Mouse (Mus musculus) spleen, postnatal 10 days (tissue): ENCODE results near the gene Sapcd1.
"Not testable (repeated sequence)": the region's sequence is repeated elsewhere in the genome, so short reads cannot be mapped to it uniquely, and the experiment has no call there.

ENCODE experiments used
- DNase-seq, 2 experiments: peaks; one replicate each; pipeline ENCODE4 v3.0.0; 2021 to 2022; ENCODE audit warnings: low spot score in 2 of 2

Gene Sapcd1

DNA sequence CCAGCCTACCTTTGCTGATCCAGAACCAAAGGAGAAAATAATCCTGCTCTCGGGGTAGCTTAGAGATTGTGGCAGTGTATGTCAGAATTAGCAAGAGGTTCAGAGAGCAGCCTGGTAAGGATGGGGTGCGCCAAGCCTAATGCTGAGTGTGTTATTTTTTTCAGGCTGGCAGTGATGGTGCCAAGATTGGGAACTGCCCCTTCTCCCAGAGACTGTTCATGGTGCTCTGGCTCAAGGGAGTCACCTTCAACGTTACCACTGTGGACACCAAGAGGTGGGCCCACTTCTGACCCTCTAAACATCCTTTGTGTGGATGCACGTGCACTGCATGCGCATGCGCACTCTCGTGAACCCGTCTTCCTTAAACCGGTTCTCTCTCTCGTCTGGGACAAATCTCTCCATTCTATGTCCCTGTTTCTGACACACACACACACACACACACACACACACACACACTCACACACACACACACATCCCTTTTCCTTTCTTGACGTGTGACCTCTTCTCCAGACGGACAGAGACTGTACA, 24.5 kb upstream of the Sapcd1 start:
- DNase-seq = no peak

DNA sequence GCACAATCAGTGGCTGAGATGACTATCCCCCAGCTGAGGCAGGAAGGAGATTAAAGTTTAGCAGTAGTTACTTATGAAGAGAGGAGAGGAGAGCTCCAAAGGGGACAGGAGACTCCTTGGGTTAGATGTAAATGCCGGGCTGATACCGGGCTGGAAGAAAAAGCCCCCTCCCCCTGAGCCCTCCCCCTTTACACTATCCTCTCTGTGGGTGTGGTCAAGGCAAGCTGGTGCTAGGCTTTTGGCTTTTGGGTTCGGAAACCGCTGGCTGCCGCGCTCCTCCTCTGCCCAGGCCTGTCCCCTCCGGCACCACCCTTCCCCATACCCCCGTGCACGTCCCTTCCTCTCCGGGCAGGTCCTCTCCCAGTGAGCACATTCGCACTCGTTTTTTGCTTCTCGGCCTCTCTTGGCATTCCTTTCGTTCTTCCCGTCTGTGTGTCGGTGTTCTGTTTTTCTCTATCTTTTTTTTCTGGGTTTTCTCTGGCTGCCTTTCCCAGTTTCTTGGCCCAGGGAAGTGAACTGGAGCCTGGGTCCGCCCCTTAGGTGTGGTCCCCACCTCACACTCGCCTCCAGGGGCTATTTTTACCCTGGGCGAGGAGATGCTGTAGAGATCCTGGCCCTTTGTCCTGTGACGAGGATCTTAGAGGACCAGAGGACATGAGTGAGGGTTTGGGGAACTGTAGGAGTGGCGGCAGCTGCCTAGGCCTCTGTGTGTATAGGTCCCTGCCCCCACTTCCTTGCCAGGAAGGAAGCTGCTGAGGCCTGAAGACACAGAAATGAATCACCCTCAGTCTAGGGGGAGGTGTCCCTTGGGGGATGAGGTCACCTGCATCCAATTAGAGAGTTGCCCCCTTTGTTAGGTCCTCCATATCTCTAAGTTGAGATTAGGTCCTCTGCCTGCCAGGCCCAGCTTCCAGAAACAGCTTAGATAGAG, 23.6 kb upstream of the Sapcd1 start:
- peak; percentile 71 to 79 for DNase-seq

DNA sequence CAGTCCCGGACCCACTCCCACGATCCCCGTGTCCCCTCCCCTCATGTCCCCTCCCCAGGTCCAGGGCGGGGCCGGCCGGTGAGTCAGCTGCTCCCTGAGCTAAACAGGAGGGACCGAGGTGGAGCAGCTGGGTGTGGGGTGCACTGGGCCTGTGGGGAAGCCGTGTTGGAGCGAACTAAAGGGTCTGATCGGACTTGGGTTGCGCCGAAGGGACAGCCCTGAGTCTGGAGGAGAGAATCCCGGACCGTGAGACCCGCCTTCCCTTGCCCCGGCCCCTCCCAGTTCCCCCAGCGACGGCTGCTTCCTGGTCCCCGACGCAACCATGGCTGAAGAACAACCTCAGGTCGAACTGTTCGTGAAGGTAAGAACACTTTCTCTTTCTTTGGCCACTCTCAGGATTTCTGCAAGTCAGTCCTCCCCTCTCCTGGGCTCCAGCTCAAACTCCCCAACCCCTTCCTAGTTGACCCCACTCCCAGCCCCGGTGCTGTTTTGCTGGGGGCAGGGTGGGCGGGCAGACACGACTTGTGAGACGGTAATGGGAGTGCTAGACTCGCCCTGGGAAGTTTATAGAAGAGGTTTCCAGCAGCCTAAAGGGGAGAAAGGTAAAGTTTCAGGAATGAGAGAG, 22.4 kb upstream of the Sapcd1 start:
- peak; percentile 78 to 84 for DNase-seq

DNA sequence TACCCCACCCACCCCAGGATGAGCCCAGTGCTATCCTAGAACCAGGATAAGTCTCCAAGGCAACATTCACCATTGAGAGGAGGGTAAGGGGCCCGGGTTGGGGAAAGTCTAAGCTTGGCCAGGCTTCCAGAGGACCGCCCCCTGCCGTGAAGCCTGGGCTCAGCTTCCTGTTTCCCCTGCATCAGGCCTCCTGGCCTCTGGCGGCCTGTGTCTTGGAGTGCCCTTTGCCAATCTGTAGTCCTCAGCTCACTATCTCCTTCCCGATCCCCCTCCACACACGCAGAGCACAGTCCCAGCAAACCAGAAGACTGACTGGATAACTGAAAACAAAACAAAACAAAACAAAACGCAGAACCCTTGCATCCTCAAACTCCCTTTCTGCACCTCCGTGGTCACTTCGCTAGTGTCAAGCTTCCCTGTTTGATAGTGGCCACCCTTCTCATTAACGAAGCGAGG, 21.8 kb upstream of the Sapcd1 start, which contains the start of gene Clic1:
TSS of gene Clic1 (plus strand) at position 406 of the 456 bp plus-strand sequence.
- peak; percentile 52 to 70 for DNase-seq

DNA sequence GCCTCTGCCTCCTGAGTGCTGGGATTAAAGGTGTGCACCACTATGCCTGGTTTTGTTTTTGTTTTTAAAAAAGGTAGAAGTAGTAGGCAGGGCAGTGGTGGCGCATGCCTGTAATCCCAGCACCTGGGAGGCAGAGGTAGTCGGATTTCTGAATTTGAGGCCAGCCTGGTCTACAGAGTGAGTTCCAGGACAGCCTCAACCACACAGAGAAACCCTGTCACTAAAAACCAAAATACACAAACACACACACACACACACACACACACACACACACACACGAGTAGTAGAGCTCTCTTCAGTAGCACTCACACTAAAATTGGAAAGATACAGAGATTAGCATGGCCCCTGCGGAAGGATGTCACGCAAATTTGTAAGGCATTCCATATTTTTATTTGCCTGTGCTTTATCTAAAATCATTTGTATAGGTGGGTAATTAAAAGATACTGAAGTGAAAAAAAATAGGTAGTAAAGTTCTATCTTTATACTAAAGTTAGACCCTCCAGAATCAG, 21.2 kb upstream of the Sapcd1 start:
- peak in 1 of 2 experiments; percentile 26 for DNase-seq

DNA sequence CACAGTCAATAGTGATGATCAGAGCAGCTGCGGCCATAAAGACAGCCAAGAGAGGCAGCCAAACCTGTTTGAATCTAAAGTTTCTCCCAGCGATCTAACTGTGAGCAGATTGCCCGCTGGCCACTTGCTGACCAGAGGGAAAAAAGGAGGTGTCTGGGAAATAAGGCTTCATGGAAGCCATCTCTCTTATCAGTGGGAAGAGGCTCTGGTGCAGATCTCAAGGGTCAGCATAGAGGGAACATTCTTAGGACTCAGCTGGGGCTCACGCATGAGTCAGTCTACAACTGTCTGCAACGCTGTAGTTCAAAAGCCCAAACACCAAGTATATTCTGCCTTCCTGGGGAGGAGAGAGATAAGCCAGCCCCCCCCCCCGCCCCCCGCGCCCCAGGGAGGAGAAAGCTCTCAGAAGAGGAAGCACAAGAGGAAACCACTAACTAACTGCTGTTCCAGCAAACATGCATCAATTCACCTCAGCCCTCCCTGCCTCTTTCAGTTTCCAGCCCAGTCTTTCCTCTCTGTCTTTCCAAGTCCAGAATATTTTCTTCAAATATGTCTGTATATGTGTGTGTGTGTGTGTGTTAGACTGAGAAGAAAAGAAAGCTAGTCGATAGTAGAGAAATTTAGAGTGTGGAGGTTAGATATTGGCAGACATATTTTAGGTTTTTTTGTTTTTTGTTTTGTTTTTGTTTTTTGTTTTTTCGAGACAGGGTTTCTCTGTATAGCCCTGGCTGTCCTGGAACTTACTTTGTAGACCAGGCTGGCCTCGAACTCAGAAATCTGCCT, 20.5 kb upstream of the Sapcd1 start:
- peak in 1 of 2 experiments; percentile 43 for DNase-seq

DNA sequence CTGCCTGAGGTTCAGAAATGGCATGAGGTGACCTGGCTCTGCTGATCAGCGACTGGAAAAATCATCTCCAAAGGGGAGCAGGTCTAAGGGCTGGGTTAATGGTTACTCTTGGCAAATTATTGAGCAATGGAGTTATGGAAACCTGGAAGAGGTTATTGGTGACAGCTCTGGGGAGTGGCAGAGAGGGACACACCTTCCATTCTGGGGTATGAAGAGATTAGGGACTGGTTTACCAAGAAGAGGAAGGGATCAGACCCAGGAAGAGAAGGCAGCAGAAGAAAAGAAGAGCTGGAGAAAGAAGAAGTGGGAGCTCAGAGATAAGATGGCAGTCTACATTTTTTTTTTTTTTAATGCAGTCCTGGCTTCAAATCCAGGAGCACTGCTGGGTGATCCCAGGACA, 19.9 kb upstream of the Sapcd1 start:
- peak in 1 of 2 experiments; percentile 16 for DNase-seq

DNA sequence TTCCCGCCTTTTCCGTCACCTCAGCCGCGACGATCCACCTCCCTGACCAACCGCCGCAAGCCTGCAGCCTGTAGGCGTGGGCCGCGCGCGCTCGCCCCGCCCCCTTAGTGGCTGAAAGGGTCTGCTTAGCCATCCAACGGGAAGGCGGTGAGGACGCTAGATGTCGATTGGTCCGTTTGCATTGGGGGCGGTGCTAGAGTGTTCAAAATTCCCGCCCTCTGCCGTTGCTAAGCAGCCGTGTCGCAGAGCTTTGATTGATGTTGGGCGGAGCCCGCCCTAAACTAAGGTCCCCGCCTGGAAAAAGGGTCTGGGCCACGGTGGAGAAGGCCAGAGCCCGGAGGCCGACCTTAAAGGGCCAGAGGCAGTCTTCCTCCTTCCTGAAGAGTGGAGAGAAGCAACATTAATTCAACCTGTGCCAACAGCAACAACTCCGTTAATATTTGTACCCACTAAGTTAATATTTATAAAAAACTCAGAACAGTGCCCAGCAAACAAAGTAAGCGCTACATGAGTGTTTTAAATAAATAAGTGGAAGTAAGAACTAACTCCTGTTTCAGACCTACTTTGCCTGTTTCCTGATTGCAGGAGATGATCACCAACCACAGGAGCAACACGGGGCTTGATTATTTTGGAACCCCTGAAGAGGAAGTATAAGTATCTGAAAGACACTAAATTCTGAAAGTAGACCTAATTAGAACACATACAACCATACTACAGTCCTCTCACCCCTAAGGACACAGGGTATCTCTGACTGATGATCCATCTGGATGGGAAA, 19.1 kb upstream of the Sapcd1 start, which contains the start of gene Msh5:
TSS of gene Msh5 (minus strand) at position 65 of the 775 bp plus-strand sequence.
- peak; percentile 95 to 98 for DNase-seq

DNA sequence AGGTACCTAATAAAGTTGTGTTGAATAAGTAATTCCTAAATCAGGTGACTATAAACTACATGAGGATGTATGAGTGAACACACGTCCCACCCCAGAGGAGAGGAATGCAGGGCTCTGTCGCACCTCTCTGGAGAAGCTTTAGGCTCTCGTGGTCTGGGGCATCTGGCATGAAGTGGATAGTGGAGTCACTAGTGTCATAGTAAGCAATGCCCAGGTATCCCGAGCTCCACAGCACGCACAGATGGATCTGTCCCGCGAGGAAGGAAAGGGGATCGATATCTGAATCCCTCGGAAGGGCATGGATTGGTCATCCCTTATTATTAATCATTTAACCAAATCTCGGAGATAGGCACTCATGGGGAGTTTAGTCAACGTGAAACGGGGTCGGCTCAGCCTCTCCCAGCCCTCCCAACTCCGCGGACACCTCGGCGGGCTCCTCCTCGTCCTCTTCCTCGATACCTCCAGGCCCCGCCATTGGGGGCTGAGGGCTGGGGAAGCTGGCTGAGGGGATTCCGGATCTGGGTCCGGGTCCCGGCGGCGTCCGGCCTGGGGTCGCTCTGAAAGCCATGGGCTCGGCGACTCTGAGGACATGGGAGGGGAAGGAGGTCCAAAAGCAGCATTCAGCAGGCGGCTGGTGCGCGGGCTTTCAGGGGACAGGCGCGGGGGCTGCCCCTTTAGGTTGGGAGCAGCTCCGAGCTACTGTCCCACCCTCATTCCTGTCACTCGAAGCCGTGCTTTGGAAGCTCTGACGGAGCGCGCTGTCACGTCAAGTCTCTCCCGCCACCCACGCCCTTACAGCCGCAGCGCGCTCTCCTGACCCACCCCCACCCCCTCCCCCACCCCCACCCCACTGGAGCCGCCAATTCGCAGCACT, 18.2 kb upstream of the Sapcd1 start:
- peak in 1 of 2 experiments; percentile 56 for DNase-seq

DNA sequence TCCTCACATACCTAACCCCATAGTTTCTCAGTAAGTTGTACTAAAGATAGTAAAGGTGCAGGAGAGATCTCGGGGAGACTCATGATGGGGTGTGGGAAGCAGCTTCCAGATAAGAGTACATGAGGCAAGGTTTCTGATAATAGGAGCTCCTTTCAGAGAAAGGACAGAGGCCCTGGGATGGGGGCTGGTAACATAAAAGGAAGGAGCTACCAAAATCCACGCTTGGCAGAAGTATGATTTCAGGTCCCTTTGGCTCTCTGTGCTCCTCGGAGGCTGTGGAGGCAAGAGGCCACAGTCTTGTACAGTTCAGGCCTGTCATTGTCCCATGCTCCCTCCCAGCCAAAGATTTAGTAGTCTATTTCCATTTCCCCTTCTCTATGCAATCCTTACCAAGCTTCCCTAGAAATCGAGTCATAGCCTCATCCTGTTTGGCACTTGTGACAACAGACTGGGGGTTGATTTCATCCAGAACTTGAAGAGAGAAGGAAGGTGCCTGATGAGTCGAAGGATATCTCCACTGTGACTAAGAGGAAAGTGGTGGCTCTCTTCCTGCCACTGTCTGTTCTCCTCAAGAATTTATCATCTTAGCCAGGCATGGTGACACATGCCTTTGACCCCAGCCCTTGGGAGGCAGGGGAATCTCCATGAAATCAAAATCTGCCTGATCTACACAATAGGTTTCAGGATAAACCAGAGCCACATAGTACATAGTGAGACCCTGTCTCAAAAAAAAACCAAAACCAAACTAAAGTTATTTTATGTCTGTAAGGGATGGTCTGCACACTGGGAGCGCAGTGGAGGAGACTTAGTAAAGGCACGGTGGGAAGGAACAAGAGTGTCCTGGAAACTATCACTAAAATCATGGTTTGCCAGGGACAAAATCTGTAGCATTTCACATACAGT, 17.3 kb upstream of the Sapcd1 start:
- no peak for DNase-seq

DNA sequence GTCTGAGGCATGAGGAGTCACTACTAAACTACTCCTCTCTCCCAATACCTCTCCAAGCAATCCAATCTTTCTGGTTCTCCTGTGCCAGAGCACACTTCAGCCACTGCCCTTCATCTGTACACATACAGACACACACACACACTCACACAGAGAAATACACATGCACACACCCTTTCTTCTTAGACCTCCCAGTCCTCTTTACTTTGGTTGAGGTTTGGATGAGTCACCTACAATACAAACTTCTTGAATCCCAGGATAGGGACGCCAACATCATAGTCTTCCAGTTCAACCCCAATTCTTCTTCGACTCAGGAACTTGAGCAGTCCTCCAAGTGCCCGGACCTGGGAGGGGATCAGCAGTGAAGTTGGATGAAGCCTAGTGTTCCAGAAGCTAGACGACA, 16.0 kb upstream of the Sapcd1 start:
- DNase-seq = no peak

DNA sequence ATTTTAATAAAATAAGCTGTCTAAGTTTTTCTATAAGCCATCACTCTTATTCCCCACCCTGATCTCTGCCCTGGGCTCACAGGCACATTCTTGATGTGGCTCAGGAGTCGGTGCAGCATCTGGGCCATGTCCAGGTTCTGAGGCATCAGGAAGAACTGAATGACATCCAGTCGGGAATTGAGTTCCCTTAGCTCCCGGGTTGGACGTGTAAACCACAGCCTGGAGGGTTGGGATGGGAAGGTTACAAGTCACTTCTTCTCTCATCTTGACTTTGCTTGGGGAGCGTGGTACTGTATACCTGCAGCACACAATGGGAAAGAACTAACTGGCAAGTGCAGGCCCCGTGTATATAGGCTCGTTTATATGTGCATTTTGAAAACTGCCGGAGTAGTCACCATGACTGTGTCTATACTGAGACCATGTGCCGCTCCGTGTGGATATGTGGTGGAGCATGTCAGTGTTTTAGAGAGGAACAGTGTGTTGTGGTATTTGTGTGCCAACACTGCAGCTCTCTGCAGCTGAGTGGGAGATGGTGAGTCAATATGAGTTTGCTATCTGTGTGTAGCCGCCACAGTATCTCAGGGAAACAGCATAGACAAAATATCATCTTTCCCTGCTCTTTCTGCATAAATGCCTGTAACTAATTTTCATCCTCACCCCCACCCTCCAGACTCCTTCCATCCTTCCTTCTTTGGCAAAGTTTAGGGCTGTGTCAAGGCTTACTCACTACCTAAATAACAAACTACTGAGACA, 11.5 kb upstream of the Sapcd1 start:
- DNase-seq = no peak

DNA sequence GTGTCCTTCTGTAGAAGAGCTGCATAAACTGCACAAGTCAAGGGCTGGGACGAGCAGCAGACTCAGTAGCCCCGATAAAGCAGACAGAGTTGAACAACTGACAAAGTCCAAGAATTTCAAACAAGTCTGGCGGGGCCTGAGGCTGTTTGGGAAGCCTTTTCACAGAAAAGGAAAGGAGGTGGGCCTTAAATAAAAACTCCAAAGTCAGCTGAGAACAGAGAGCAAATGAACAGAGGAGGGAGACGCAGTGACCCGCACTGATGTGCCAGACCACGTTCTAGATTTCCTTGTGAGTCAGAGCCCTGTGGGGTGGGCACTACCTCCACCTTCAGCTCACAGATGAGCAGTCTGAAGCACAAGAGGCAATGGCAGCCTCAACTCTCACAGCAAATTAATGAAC, 7.1 kb upstream of the Sapcd1 start:
- no peak for DNase-seq

DNA sequence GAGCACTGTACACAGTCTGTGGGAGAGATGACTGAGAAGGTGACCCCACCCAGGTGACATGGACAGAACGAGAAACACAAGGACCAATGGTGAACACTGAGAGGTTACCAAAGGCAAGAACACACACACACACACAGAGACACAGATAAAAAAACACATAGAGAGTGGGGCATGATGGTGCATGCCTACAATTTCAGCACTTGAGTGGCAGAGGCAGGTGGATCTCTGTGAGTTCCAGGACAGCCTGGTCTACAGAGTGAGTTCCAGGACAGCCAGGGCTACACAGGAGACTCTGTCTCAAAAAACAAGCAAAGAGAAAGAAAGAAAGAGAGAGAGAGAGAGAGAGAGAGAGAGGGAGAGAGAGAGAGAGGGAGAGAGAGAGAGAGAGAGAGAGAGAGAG, 5.9 kb upstream of the Sapcd1 start:
- DNase-seq = not testable (repeated sequence)

DNA sequence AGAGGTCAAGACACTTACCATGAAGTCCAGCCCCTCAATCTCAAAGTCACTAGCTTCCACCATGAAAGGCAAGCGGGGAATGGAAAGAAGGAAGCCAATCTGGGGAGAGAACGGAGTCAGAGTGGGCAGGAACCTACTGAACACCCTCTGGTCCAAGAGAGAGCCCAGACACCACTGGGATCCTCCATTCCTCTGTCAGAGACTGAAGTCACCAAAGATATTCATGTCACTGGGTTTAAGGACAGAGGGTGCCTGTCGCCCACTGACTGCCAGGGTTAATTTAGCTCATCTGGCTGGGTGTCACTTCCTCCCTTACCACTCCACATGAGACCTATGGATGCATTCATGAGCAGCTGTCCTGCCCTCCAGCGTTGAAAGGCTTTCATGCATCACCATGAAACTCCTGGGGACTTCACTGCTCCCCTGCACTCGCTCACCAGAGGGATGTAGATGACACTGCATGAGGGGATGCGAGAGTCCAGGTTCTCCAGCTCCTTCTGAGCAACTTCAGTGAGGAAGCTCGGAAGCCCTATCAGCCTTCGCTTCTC, 4.6 kb upstream of the Sapcd1 start:
- DNase-seq = no peak

DNA sequence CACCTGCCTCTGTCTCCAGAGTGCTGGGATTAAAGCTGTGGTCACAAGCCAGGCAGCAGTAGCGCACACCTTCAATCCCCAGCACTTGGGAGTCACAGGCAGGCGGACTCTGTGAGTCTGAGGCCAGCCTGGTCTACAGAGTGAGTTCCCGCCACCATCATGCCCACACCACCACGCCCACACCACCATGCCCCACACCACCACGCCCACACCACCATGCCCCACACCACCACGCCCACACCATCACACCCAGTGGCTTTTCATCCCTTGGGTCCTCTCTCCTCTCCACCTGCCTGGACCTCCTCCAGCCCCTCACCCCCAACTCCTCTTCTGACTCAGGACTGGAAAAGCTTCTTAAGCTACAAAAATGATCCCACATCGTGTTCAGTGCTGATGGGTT, 4.1 kb upstream of the Sapcd1 start:
- DNase-seq = no peak

DNA sequence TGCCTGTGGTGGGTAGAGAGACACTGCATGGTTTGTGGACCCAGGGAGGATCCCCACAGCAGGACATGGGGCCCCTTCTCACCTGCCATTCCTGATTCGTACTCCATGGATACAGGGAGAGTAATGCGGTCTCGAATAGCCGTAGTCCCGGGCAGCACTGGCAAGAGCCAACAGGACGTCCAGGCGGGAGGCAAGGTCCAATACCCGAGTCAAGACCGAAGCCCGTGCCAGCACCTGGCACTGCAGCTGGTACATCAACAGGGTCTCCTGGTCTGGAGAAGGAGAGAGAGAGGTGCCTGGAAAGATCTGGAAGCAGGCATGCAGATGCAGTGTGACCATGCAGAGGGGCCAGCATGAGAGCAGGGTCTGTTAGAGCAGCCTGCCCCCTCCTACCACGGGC, 3.5 kb upstream of the Sapcd1 start:
- no peak for DNase-seq
